Mouse (Mus musculus) hindbrain, embryonic 13.5 days (tissue): Measurements from ENCODE around the gene Zfp595. TPM values are rescaled to one million over a fixed set of nuclear protein-coding genes. Genes with fewer than 3 reads are reported as not detected.
"Not testable (repeated sequence)": the region's sequence is repeated elsewhere in the genome, so short reads cannot be mapped to it uniquely, and the experiment has no call there.

ENCODE experiments used
- ATAC-seq: fragments of 200-750 bp; cut with Nextera tagmentation; 2 replicates; pipeline ENCODE4 v1.8.0; 2017; ENCODE audit warnings: moderate TSS enrichment; ENCODE audit not compliant: low FRiP score
- H3K27ac ChIP-seq: fragments of 300-500 bp; sonication (generic); 2 replicates; pipeline ENCODE4 v1.5.1; 2015; ENCODE audit warnings: inconsistent platforms, mild to moderate bottlenecking, moderate library complexity
- H3K27me3 ChIP-seq: fragments of 300-500 bp; sonication (generic); 2 replicates; pipeline ENCODE4 v1.6.1; 2015; ENCODE audit warnings: mild to moderate bottlenecking, inconsistent platforms
- H3K36me3 ChIP-seq: fragments of 300-500 bp; sonication (generic); 2 replicates; pipeline ENCODE4 v1.6.1; 2015; ENCODE audit warnings: mild to moderate bottlenecking, inconsistent platforms
- H3K4me1 ChIP-seq: fragments of 300-500 bp; sonication (generic); replicated peaks from 2 replicates; pipeline ENCODE4 v1.6.1; 2015; ENCODE audit warnings: inconsistent platforms
- H3K4me2 ChIP-seq: fragments of 300-500 bp; sonication (generic); 2 replicates; pipeline ENCODE4 v1.6.1; 2015; ENCODE audit warnings: inconsistent platforms, mild to moderate bottlenecking, moderate library complexity
- H3K4me3 ChIP-seq: fragments of 300-500 bp; sonication (generic); 2 replicates; pipeline ENCODE4 v1.5.1; 2015; ENCODE audit warnings: mild to moderate bottlenecking, inconsistent platforms
- H3K9ac ChIP-seq: fragments of 300-500 bp; sonication (generic); 2 replicates; pipeline ENCODE4 v1.6.1; 2015; ENCODE audit warnings: mild to moderate bottlenecking, inconsistent platforms
- H3K9me3 ChIP-seq: fragments of 300-500 bp; sonication (generic); 2 replicates; pipeline ENCODE4 v1.6.1; 2016; ENCODE audit warnings: inconsistent platforms
- WGBS: fragments of 180-500 bp; shearing (Covaris S2); methylation state at CpG from one replicate; pipeline ENCODE4 v1.1.7; 2015; 5-methylcytosine and 5-hydroxymethylcytosine counted together
- polyA plus RNA-seq: library from polyadenylated mRNA; unstranded; fragments of >200 nt; fragmentation: Nextera tagmentation; extraction: Ambion mirVana; gene quantifications from 2 replicates; pipeline ENCODE4 v1.2.1, GENCODE M21; 2015

Zfp595 gene
- 1.6 and 1.9 TPM in 2 replicates for polyA plus RNA-seq

GRCm38 (mm10) chr13:67332019-67332724, at the start of gene Zfp595:
Gene Zfp595 (minus strand): TSS chr13:67332570.
- Histone ChIP-seq H3K9ac (peak within 1 kb of the TSS; percentile 74), H3K4me1 (peaks cover 14% of the 10 kb centered on the region), H3K27ac (no peak within 1 kb of the TSS), H3K9me3 (no peaks in the 10 kb centered on the region), H3K4me2 (peak within 1 kb of the TSS; percentile 71), H3K27me3 (no peaks in the 10 kb centered on the region), H3K36me3 (no peaks in the 10 kb centered on the region), H3K4me3 (peak within 1 kb of the TSS; percentile 55)
- ATAC-seq = peak; percentile 95
- 18% methylated on average over 17 of the region's 17 CpGs for WGBS

- H3K9me3 ChIP-seq, H3K9ac ChIP-seq, H3K4me1 ChIP-seq, H3K36me3 ChIP-seq, H3K27me3 ChIP-seq, H3K4me3 ChIP-seq, H3K27ac ChIP-seq, ATAC-seq, H3K4me2 ChIP-seq: not testable (repeated sequence)
- 59% methylated on average over 3 of the region's 3 CpGs for WGBS
Observed at GRCm38 (mm10) chr13:67376255-67376654, 43.9 kb upstream of the Zfp595 start.

GRCm38 (mm10) chr13:67375050-67375911, 42.9 kb upstream of the Zfp595 start, which contains the start of the genes Gm28041 and Zfp456:
Gene Gm28041 (minus strand): TSS chr13:67375733.
Gene Zfp456 (minus strand): TSS chr13:67375810.
- H3K4me3 ChIP-seq = peak within 1 kb of the TSS; percentile 39
- H3K36me3 ChIP-seq, H3K27ac ChIP-seq, H3K9me3 ChIP-seq, H3K27me3 ChIP-seq, H3K4me1 ChIP-seq: not testable (repeated sequence)
- WGBS = 23% methylated on average over 15 of the region's 15 CpGs
- peak within 1 kb of the TSS; percentile 61; the same call in 1 of the 2 replicates for H3K9ac ChIP-seq
- peak; percentile 96 for ATAC-seq
- H3K4me2 ChIP-seq = peak within 1 kb of the TSS; percentile 58

- peak within 1 kb of the TSS; percentile 75 for H3K4me3 ChIP-seq
- ATAC-seq = peak; percentile 94
- peak within 1 kb of the TSS; percentile 80 for H3K4me2 ChIP-seq
- under 1% methylated on average over 15 of the region's 15 CpGs for WGBS
- peak within 1 kb of the TSS; percentile 74 for H3K9ac ChIP-seq
- no peaks in the 10 kb centered on the region for H3K27me3 ChIP-seq
- H3K27ac ChIP-seq = peak within 1 kb of the TSS; percentile 44; the same call in 1 of the 2 replicates
- no peaks in the 10 kb centered on the region for H3K36me3 ChIP-seq
- H3K9me3 ChIP-seq = no peaks in the 10 kb centered on the region
- peaks cover 10% of the 10 kb centered on the region for H3K4me1 ChIP-seq
Observed at GRCm38 (mm10) chr13:67360131-67360744, 27.9 kb upstream of the Zfp595 start, which contains the start of the genes Gm28044 and Zfp953. Gene Gm28044 (minus strand): TSS chr13:67360536. Gene Zfp953 (minus strand): TSS chr13:67360605.

- H3K4me3 ChIP-seq = no peak overlapping the region
- no peaks in the 10 kb centered on the region for H3K4me1 ChIP-seq
- ATAC-seq = no peak
- no peak overlapping the region for H3K4me2 ChIP-seq
- no peak overlapping the region for H3K9ac ChIP-seq
- H3K27me3 ChIP-seq = no peaks in the 10 kb centered on the region
- H3K36me3 ChIP-seq = no peaks in the 10 kb centered on the region
- H3K9me3 ChIP-seq = no peaks in the 10 kb centered on the region
- no peak overlapping the region for H3K27ac ChIP-seq
Observed at GRCm38 (mm10) chr13:67351854-67352253, 19.5 kb upstream of the Zfp595 start.

- Histone ChIP-seq H3K9ac (no peak overlapping the region), H3K36me3 (0 out of 2 replicates have a peak, but pooled peaks cover 8% of the 10 kb centered on the region), H3K27ac (no peak overlapping the region), H3K9me3 (no peaks in the 10 kb centered on the region), H3K4me2 (no peak overlapping the region), H3K4me3 (no peak overlapping the region), H3K4me1 (no peaks in the 10 kb centered on the region), H3K27me3 (no peaks in the 10 kb centered on the region)
- 91% methylated on average over 2 of the region's 2 CpGs for WGBS
- ATAC-seq = no peak
Observed at GRCm38 (mm10) chr13:67343422-67343821, 11.1 kb upstream of the Zfp595 start.

- peak; percentile 47; the same call in 1 of the 2 replicates for ATAC-seq
- H3K27me3 ChIP-seq = no peaks in the 10 kb centered on the region
- H3K36me3 ChIP-seq = no peaks in the 10 kb centered on the region
- H3K27ac ChIP-seq = no peak overlapping the region
- H3K4me2 ChIP-seq = peak overlapping the region; percentile 71
- 69% methylated on average over 1 of the region's 1 CpGs for WGBS
- H3K4me3 ChIP-seq = peak overlapping the region; percentile 55
- no peaks in the 10 kb centered on the region for H3K9me3 ChIP-seq
- peak overlapping the region; percentile 74 for H3K9ac ChIP-seq
- H3K4me1 ChIP-seq = peaks cover 14% of the 10 kb centered on the region
Observed at GRCm38 (mm10) chr13:67332877-67333276, 507 bp upstream of the Zfp595 start.

GRCm38 (mm10) chr13:67306718-67307117, 25.7 kb downstream of the Zfp595 start:
- peak overlapping the region; percentile 61 for H3K9ac ChIP-seq
- H3K27ac ChIP-seq = 0 out of 2 replicates have a peak overlapping the region, but pooled peaks have one; percentile 52
- H3K36me3 ChIP-seq = no peaks in the 10 kb centered on the region
- H3K4me2 ChIP-seq = peak overlapping the region; percentile 81
- H3K4me1 ChIP-seq = peaks cover 8% of the 10 kb centered on the region
- ATAC-seq = peak; percentile 77
- 34% methylated on average over 5 of the region's 5 CpGs for WGBS
- H3K9me3 ChIP-seq = no peaks in the 10 kb centered on the region
- no peaks in the 10 kb centered on the region for H3K27me3 ChIP-seq
- peak overlapping the region; percentile 70 for H3K4me3 ChIP-seq

- H3K9me3 ChIP-seq = no peaks in the 10 kb centered on the region
- peak within 1 kb of the TSS; percentile 81 for H3K4me2 ChIP-seq
- no peaks in the 10 kb centered on the region for H3K27me3 ChIP-seq
- 10% methylated on average over 16 of the region's 16 CpGs for WGBS
- H3K4me3 ChIP-seq = peak within 1 kb of the TSS; percentile 70
- ATAC-seq = peak; percentile 100
- peak within 1 kb of the TSS; percentile 85 for H3K9ac ChIP-seq
- H3K4me1 ChIP-seq = peaks cover 8% of the 10 kb centered on the region
- no peaks in the 10 kb centered on the region for H3K36me3 ChIP-seq
- H3K27ac ChIP-seq = peak within 1 kb of the TSS; percentile 56; the same call in 1 of the 2 replicates
Observed at GRCm38 (mm10) chr13:67305822-67306672, 26.3 kb downstream of the Zfp595 start, which contains the start of gene Zfp457. Gene Zfp457 (minus strand): TSS chr13:67306485.

- Histone ChIP-seq H3K27ac (no peak within 1 kb of the TSS), H3K9ac (no peak within 1 kb of the TSS), H3K4me2 (no peak within 1 kb of the TSS), H3K36me3 (no peaks in the 10 kb centered on the region), H3K27me3 (no peaks in the 10 kb centered on the region), H3K4me3 (no peak within 1 kb of the TSS), H3K9me3 (no peaks in the 10 kb centered on the region), H3K4me1 (no peaks in the 10 kb centered on the region)
- 41% methylated on average over 7 of the region's 7 CpGs for WGBS
- 0 out of 2 replicates have a peak, but pooled peaks have one; percentile 39 for ATAC-seq
Observed at GRCm38 (mm10) chr13:67278314-67278713, 54.1 kb downstream of the Zfp595 start, which contains the start of gene Zfp458. Gene Zfp458 (minus strand): TSS chr13:67278466.
